Mouse (Mus musculus): Measurements from ENCODE around the gene Prss33.

- TF ChIP-seq CTCF (IDR thresholded peaks at IDR 0.05; ENCODE audit: borderline replicate concordance, control insufficient read depth, extremely low read depth, insufficient read depth, low read length, poor library complexity) (no peak), POLR2A (IDR thresholded peaks at IDR 0.05; ENCODE audit: control insufficient read depth, extremely low read depth, insufficient read depth, low read length, poor library complexity) (no peak)
Observed at GRCm38 (mm10) chr17:23877166-23877565, 41.3 kb upstream of the Prss33 start.
